Mouse (Mus musculus) heart, embryonic 15.5 days (tissue): Measurements from ENCODE around the gene Iqsec3. TPM values are rescaled to one million over a fixed set of nuclear protein-coding genes. Genes with fewer than 3 reads are reported as not detected.

Experiments
- ATAC-seq: fragments of 200-750 bp; cut with Nextera tagmentation; replicated peaks from 2 replicates; pipeline ENCODE4 v1.8.0; 2017; ENCODE audit warnings: low read depth, moderate TSS enrichment; ENCODE audit not compliant: insufficient number of reproducible peaks, insufficient read depth, low FRiP score
- H3K27ac ChIP-seq: fragments of 300-500 bp; sonication (generic); 2 replicates; pipeline ENCODE4 v1.5.1; 2015; ENCODE audit warnings: mild to moderate bottlenecking, inconsistent platforms
- H3K27me3 ChIP-seq: fragments of 300-500 bp; sonication (generic); 2 replicates; pipeline ENCODE4 v1.6.1; 2015; ENCODE audit warnings: inconsistent platforms
- H3K36me3 ChIP-seq: fragments of 300-500 bp; sonication (generic); 2 replicates; pipeline ENCODE4 v1.6.1; 2015; ENCODE audit warnings: mild to moderate bottlenecking, inconsistent platforms
- H3K4me1 ChIP-seq: fragments of 300-500 bp; sonication (generic); replicated peaks from 2 replicates; pipeline ENCODE4 v1.6.1; 2015; ENCODE audit warnings: inconsistent platforms
- H3K4me2 ChIP-seq: fragments of 300-500 bp; sonication (generic); 2 replicates; pipeline ENCODE4 v1.6.1; 2015; ENCODE audit warnings: inconsistent platforms, mild to moderate bottlenecking, moderate library complexity
- H3K4me3 ChIP-seq: fragments of 300-500 bp; sonication (generic); 2 replicates; pipeline ENCODE4 v1.5.1; 2015; ENCODE audit warnings: mild to moderate bottlenecking, inconsistent platforms
- H3K9ac ChIP-seq: fragments of 300-500 bp; sonication (generic); 2 replicates; pipeline ENCODE4 v1.6.1; 2015; ENCODE audit warnings: mild to moderate bottlenecking, inconsistent platforms
- H3K9me3 ChIP-seq: fragments of 300-500 bp; sonication (generic); replicated peaks from 2 replicates; pipeline ENCODE4 v1.6.1; 2016; ENCODE audit warnings: inconsistent platforms
- WGBS: fragments of 180-500 bp; shearing (Covaris S2); methylation state at CpG from one replicate; pipeline ENCODE4 v1.1.7; 2015; ENCODE audit warnings: mixed read lengths; 5-methylcytosine and 5-hydroxymethylcytosine counted together
- polyA plus RNA-seq: library from polyadenylated mRNA; unstranded; fragments of >200 nt; fragmentation: Nextera tagmentation; extraction: Ambion mirVana; gene quantifications from 2 replicates; pipeline ENCODE4 v1.2.1, GENCODE M21; 2015

Gene Iqsec3
- 0.19 TPM in 1 of 2 replicates, not detected in the other for polyA plus RNA-seq

DNA sequence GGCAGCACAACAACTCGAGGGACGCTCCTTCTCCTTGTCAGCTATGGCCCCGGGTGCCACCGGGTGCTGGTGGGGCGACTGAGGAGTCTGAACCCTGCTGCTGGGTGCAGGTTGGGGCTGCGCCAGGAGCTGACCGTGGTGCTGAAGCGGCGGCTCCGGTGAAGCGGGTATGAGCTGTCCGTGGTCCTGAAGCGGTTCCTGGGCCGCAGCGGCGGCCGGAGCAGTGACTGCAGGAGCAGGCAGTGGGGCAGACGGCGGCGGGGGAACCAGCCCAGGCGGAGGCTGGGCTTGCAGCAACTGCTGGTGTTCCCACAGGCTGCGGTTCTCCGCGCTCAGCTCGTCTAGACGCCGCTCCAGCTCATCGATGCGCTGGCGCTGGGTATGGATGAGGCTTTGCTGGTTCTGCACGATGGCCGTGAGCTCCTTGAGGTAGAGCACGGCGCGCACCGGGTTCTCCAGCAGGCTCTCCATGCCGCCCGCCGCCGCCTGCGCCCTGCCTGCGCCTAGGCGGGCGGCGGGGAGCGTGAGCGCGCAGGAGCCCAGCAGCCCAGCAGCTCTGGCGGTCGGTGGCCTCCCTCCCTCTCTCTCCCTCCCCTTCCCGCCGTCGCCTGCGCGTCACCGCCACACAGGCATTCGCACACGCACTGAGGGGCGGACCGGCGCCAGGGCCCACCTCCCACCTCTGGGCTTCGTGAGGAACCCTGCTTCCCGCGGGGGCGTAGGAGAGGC, at the start of gene Iqsec3:
Gene Iqsec3, minus strand, starts transcription at position 586 of the 729 bp plus-strand sequence.
- H3K36me3 ChIP-seq: no peaks in the 10 kb centered on the region
- peak within 1 kb of the TSS; percentile 37 for H3K4me3 ChIP-seq
- peak within 1 kb of the TSS; percentile 64 for H3K4me2 ChIP-seq
- peak; percentile 83 for ATAC-seq
- H3K27me3 ChIP-seq: peaks cover 59% of the 10 kb centered on the region
- H3K9ac ChIP-seq: no peak within 1 kb of the TSS
- H3K9me3 ChIP-seq: no peaks in the 10 kb centered on the region
- H3K4me1 ChIP-seq: peaks cover 10% of the 10 kb centered on the region
- H3K27ac ChIP-seq: no peak within 1 kb of the TSS
- under 1% methylated on average over 65 of the region's 65 CpGs for WGBS

DNA sequence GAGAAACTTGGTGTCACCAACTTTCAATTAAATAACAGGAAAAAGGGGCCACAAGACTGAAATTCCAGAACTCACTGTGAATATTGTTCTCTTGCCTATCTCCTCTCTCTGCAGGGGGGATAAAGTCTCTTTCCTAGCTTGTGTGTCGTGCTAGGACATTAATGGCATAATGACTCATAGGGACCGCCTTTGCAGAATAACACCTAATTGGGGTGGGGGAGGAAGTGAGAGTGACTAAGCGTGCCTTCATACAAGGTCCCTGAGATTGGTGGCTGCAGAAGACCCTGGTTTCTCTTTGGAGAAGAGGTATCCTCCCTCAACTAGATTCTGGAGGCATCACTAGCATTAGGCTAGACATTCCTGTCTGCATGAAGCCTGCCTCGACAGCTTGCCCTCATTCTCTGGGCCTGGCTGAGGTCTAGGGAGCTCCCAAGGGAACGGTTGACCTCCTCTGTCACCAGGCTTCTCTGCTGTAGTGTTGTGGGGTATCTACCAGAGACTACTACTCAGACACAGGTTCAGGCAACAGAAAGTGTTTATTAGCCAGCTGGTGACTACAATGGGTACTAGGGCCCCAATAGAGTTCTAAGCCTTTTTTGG, 48.7 kb upstream of the Iqsec3 start:
- H3K9ac ChIP-seq: no peak overlapping the region
- ATAC-seq: no peak
- no peaks in the 10 kb centered on the region for H3K9me3 ChIP-seq
- peaks cover 17% of the 10 kb centered on the region for H3K4me1 ChIP-seq
- WGBS: 76% methylated on average over 5 of the region's 5 CpGs
- H3K4me2 ChIP-seq: no peak overlapping the region
- H3K27ac ChIP-seq: no peak overlapping the region
- H3K4me3 ChIP-seq: no peak overlapping the region
- H3K27me3 ChIP-seq: no peaks in the 10 kb centered on the region
- H3K36me3 ChIP-seq: no peaks in the 10 kb centered on the region

DNA sequence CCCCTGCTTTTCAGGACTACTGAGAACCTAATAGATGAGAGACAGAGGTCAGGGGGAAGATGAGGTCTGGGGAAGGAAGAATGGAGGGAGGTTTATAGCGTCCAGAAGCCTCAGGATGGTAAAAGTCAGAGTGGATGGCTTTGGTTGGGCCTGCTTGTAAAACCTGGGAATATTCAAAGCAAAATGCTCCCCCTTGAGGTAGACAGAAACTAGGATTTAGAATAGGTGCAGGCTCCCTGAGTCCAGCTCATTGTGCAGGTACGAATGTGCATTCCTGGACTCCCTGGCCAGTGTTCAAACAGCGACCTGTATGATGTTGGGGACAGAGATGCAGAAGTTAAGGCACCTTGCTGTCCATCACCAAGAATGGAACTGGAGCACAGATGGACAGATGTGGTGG, 47.6 kb upstream of the Iqsec3 start:
- WGBS: 73% methylated on average over 3 of the region's 3 CpGs
- no peak overlapping the region for H3K4me2 ChIP-seq
- no peak overlapping the region for H3K9ac ChIP-seq
- no peak for ATAC-seq
- no peaks in the 10 kb centered on the region for H3K27me3 ChIP-seq
- no peaks in the 10 kb centered on the region for H3K9me3 ChIP-seq
- no peak overlapping the region for H3K27ac ChIP-seq
- no peak overlapping the region for H3K4me3 ChIP-seq
- peaks cover 17% of the 10 kb centered on the region for H3K4me1 ChIP-seq
- H3K36me3 ChIP-seq: no peaks in the 10 kb centered on the region

DNA sequence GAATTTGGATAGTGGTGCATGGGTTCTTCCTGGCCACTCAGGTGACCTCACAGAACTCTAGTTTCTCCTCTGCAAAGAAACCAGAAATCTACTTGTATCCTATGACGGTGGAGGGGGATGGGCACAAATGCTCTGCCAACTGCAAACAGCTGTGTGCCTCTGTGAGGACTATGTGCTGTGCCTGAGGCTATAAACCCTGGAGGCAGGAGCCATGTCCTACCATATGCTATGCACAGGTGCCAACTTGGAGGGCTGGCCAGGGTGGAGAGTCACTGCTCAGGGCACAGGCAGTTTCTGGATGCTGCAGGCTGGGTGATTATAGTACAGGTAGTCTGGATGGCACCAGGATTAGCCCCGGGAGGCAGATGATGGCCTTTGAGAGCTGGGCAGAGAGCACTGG, 46.4 kb upstream of the Iqsec3 start:
- no peak overlapping the region for H3K4me3 ChIP-seq
- H3K27ac ChIP-seq: no peak overlapping the region
- H3K27me3 ChIP-seq: no peaks in the 10 kb centered on the region
- H3K9ac ChIP-seq: no peak overlapping the region
- no peaks in the 10 kb centered on the region for H3K36me3 ChIP-seq
- ATAC-seq: no peak
- H3K4me1 ChIP-seq: peaks cover 14% of the 10 kb centered on the region
- no peak overlapping the region for H3K4me2 ChIP-seq
- no peaks in the 10 kb centered on the region for H3K9me3 ChIP-seq
- WGBS: 71% methylated on average over 2 of the region's 2 CpGs

DNA sequence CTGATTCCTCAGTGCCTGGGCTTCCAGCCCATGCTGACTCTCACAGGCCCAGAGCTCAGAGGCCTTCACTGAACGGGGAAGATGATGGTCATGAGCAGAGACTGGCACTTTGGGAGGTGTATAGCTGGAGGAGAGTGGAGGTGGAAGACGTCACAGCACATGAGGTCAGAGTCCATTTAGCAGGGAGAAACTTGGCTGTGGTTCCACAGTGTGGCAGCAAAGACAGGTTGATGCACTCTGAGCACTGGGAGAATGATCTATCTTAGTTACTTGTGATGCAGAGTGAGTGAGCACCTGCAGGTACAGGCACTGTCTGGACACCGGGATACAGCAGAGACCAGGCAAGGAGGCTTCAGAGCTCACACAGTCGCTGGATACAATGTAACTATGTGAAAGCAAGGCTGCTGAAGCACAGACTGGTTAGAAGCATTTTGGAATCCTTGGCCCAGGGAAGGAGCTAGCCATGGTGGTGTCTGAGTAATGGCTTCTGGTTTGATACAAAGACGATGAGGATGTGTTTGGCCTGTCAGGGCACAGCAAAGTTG, 45.9 kb upstream of the Iqsec3 start:
- no peak overlapping the region for H3K4me2 ChIP-seq
- H3K27ac ChIP-seq: no peak overlapping the region
- no peaks in the 10 kb centered on the region for H3K9me3 ChIP-seq
- no peak overlapping the region for H3K4me3 ChIP-seq
- H3K27me3 ChIP-seq: no peaks in the 10 kb centered on the region
- 70% methylated on average over 5 of the region's 5 CpGs for whole genome bisulfite sequencing
- H3K4me1 ChIP-seq: peaks cover 9% of the 10 kb centered on the region
- H3K36me3 ChIP-seq: no peaks in the 10 kb centered on the region
- no peak overlapping the region for H3K9ac ChIP-seq
- ATAC-seq: no peak

DNA sequence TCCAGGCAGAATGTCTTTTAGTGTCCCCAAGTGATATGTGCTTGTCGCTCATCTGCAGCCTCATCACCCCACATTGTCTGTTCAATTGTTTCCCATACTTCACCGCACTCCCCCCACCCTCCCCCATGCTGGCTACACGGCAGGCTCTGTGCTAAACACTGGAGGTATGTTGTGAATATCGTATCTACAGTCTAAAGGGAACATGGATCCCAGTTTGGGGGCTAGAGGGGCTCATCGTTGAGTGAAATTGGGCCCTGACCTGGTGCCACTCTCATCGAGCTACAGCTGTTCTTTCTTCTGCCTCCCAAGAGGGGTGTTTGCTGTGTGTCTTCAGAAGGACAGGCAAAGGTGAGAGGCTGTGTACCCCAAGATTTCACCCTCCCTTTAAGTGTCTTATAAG, 44.2 kb upstream of the Iqsec3 start:
- H3K27ac ChIP-seq: no peak overlapping the region
- no peaks in the 10 kb centered on the region for H3K27me3 ChIP-seq
- no peak overlapping the region for H3K9ac ChIP-seq
- no peak overlapping the region for H3K4me3 ChIP-seq
- WGBS: 73% methylated on average over 6 of the region's 6 CpGs
- ATAC-seq: no peak
- no peaks in the 10 kb centered on the region for H3K4me1 ChIP-seq
- no peaks in the 10 kb centered on the region for H3K36me3 ChIP-seq
- H3K4me2 ChIP-seq: no peak overlapping the region
- H3K9me3 ChIP-seq: no peaks in the 10 kb centered on the region

DNA sequence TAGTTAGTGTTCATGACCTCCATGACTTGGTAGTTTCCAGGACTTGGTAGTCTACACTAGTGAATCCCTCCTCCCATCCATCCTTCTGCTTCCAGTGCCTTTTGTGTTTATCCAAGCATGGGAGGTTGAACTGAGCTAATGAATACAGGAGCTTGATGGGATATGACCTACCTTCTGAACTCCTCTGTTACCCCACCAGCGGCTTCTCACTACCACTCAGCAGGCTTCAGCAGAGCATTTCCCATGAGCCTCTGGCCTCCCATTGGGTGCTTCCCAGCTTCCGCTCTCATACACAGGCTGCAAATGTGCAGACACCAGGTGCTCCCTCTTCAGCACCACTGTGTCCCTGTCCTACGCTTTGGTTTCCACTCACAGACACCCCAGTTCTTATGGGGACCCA, 36.9 kb upstream of the Iqsec3 start:
- Histone ChIP-seq H3K4me2 (no peak overlapping the region), H3K4me3 (no peak overlapping the region), H3K4me1 (no peaks in the 10 kb centered on the region), H3K27me3 (no peaks in the 10 kb centered on the region), H3K9ac (no peak overlapping the region), H3K36me3 (no peaks in the 10 kb centered on the region), H3K27ac (no peak overlapping the region), H3K9me3 (no peaks in the 10 kb centered on the region)
- ATAC-seq: no peak
- 82% methylated on average over 3 of the region's 3 CpGs for WGBS

DNA sequence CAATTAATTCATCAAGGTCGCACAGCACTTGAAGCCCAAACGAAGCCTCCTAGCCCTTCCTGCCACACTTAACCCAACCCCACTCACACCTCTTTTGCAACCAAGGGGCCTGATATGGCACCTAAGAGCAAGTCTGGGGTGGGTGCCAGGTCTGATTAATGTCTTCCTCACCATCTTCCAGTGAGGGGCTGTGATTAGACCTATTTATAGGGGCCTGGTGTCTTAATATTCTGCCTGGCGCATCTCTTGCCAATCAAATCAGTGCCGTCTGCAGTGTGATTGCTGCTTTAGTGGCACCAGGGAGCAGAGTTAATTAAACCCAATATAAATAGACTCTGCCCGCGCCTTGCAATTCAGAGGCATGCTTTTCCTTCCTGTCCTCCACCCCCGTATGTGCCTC, 36.4 kb upstream of the Iqsec3 start:
- WGBS: 66% methylated on average over 7 of the region's 7 CpGs
- Histone ChIP-seq H3K4me1 (no peaks in the 10 kb centered on the region), H3K27me3 (no peaks in the 10 kb centered on the region), H3K9me3 (no peaks in the 10 kb centered on the region), H3K4me3 (no peak overlapping the region), H3K4me2 (no peak overlapping the region), H3K27ac (no peak overlapping the region), H3K9ac (no peak overlapping the region), H3K36me3 (no peaks in the 10 kb centered on the region)
- no peak for ATAC-seq

DNA sequence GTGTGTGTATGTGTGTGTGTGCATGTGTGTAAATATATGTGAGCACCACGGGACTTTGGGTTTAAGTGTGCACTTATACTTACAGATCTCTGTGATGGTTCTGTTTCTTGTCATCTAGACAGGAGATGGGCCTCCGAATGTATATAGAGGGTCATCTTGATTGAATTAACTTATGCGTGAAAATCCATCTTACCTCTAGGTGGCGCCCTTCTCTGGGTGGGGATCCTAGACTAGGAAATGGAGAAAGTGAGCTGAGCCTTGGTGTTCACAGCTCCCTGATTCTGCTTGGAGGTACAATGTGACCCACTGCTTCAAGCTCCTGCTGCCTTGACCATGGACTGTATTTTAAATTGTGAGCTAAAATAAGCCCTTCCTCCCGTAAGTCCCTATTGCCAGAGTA, 34.8 kb upstream of the Iqsec3 start:
- Histone ChIP-seq H3K4me2 (no peak overlapping the region), H3K4me3 (no peak overlapping the region), H3K9me3 (no peaks in the 10 kb centered on the region), H3K9ac (no peak overlapping the region), H3K27me3 (no peaks in the 10 kb centered on the region), H3K36me3 (no peaks in the 10 kb centered on the region), H3K4me1 (no peaks in the 10 kb centered on the region), H3K27ac (no peak overlapping the region)
- no peak for ATAC-seq
- WGBS: 61% methylated on average over 5 of the region's 5 CpGs

DNA sequence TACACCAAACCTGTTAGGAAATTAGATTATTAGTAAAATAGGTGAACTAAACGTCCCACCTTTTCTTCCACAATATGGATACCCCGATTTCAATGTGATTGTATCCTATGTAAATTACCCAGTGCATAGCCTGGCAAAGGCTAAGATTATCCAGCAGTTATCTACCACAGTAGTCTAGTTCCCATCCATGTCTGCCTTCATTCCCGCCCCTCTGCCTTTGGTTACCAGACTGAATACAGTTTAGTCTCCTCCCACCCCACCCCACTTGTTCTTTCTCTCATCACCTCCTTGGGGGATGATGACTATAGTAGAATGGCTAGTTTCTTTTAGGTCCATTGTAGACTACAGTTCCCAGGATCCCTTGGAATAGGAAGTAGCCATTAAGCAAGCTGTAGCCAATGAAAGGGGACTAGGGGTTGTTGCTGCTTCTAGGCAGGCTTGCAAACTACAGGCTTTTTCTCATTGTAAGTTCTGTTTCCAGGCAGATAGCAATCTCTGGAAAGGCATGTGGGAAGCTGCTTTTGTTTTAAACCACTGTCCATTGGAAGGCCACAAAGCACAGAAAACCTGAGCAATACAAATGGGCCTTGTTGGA, 27.7 kb upstream of the Iqsec3 start:
- ATAC-seq: no peak
- H3K4me2 ChIP-seq: no peak overlapping the region
- WGBS: 54% methylated on average over 3 of the region's 3 CpGs
- no peaks in the 10 kb centered on the region for H3K4me1 ChIP-seq
- H3K4me3 ChIP-seq: no peak overlapping the region
- no peak overlapping the region for H3K27ac ChIP-seq
- no peak overlapping the region for H3K9ac ChIP-seq
- no peaks in the 10 kb centered on the region for H3K9me3 ChIP-seq
- no peaks in the 10 kb centered on the region for H3K27me3 ChIP-seq
- no peaks in the 10 kb centered on the region for H3K36me3 ChIP-seq

DNA sequence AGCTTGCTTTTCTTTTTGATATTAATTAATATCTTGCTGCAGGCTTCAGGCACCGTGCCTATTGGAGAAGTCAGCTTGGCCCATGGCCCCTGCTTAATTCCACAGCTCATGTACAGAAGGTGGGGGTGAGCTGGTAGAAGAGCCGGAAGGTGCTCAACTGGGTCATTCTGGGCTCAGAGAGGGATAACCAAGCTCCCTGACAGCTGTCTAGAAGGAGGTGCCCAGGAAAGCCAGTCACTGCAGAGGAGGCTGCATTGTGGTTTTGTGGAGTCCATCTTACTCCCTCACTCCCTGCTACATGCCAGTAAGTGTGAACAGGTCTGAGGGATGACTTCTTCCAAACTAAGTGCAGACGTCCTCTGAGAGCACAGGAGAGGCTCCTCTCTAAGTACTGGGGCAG, 26.4 kb upstream of the Iqsec3 start:
- Histone ChIP-seq H3K27me3 (peaks cover 4% of the 10 kb centered on the region; the same call in 1 of the 2 replicates), H3K4me3 (no peak overlapping the region), H3K9ac (no peak overlapping the region), H3K4me2 (no peak overlapping the region), H3K9me3 (no peaks in the 10 kb centered on the region), H3K36me3 (no peaks in the 10 kb centered on the region), H3K27ac (no peak overlapping the region), H3K4me1 (no peaks in the 10 kb centered on the region)
- WGBS: 63% methylated on average over 3 of the region's 3 CpGs
- ATAC-seq: no peak
